Mouse (Mus musculus): Measurements from ENCODE around the gene Acvrl1. TPM values are rescaled to one million over a fixed set of nuclear protein-coding genes. Genes with fewer than 3 reads are reported as not detected.
A peak's percentile ranks its signal among the peaks of the same experiment; 100 is the strongest.

The Acvrl1 gene
- 10.2 and 12.7 TPM in 2 replicates for polyA plus RNA-seq (2015; fragmentation: Nextera tagmentation; extraction: Ambion mirVana)

- Histone ChIP-seq H3K9me3 (ENCODE audit: control insufficient read depth, low read length) (no peaks in the 10 kb centered on the region), H3K4me3 (ENCODE audit: low read length) (peak within 1 kb of the TSS; percentile 36), H3K27me3 (replicated peaks; ENCODE audit: control insufficient read depth, insufficient read depth, low read length) (peaks cover 26% of the 10 kb centered on the region), H3K27ac (ENCODE audit: low read depth, low read length) (no peak within 1 kb of the TSS), H3K36me3 (ENCODE audit: control insufficient read depth, insufficient read depth, low read length) (no peaks in the 10 kb centered on the region), H3K4me2 (ENCODE audit: low read length) (peak within 1 kb of the TSS; percentile 60), H3K9ac (ENCODE audit: low read depth, low read length) (peak within 1 kb of the TSS; percentile 59), H3K4me1 (ENCODE audit: control insufficient read depth, insufficient read depth, low read depth, low read length) (peaks cover 13% of the 10 kb centered on the region)
- WGBS: 4% methylated on average over 45 of the region's 46 CpGs
- ATAC-seq: no peak
These were observed at the start of gene Acvrl1 for GRCm38 (mm10) chr15:101128181-101129089. Acvrl1 (plus strand) TSS chr15:101128522.

- H3K4me1 ChIP-seq (ENCODE audit: control insufficient read depth, insufficient read depth, low read depth, low read length): peaks cover 25% of the 10 kb centered on the region
- H3K36me3 ChIP-seq (ENCODE audit: control insufficient read depth, insufficient read depth, low read length): no peaks in the 10 kb centered on the region
- peak overlapping the region; percentile 71; the same call in 1 of the 2 replicates for H3K27ac ChIP-seq (ENCODE audit: low read depth, low read length)
- peak overlapping the region; percentile 82 for H3K9ac ChIP-seq (ENCODE audit: low read depth, low read length)
- no peaks in the 10 kb centered on the region for H3K9me3 ChIP-seq (ENCODE audit: control insufficient read depth, low read length)
- H3K27me3 ChIP-seq (replicated peaks; ENCODE audit: control insufficient read depth, insufficient read depth, low read length): no peaks in the 10 kb centered on the region
- peak; percentile 66 for ATAC-seq
- H3K4me2 ChIP-seq (ENCODE audit: low read length): peak overlapping the region; percentile 90
- peak overlapping the region; percentile 68 for H3K4me3 ChIP-seq (ENCODE audit: low read length)
- under 1% methylated on average over 23 of the region's 30 CpGs for WGBS
These were observed 49.6 kb upstream of the Acvrl1 start for GRCm38 (mm10) chr15:101078731-101079156.

GRCm38 (mm10) chr15:101080031-101080520 is 48.2 kb upstream of the Acvrl1 start:
- Histone ChIP-seq H3K4me3 (ENCODE audit: low read length) (no peak overlapping the region), H3K9me3 (ENCODE audit: control insufficient read depth, low read length) (no peaks in the 10 kb centered on the region), H3K9ac (ENCODE audit: low read depth, low read length) (no peak overlapping the region), H3K27ac (ENCODE audit: low read depth, low read length) (no peak overlapping the region), H3K27me3 (replicated peaks; ENCODE audit: control insufficient read depth, insufficient read depth, low read length) (no peaks in the 10 kb centered on the region), H3K4me2 (ENCODE audit: low read length) (no peak overlapping the region), H3K4me1 (ENCODE audit: control insufficient read depth, insufficient read depth, low read depth, low read length) (peaks cover 25% of the 10 kb centered on the region), H3K36me3 (ENCODE audit: control insufficient read depth, insufficient read depth, low read length) (no peaks in the 10 kb centered on the region)
- no peak for ATAC-seq
- 74% methylated on average over 9 of the region's 9 CpGs for WGBS

- H3K4me3 ChIP-seq (ENCODE audit: low read length): no peak overlapping the region
- no peaks in the 10 kb centered on the region for H3K9me3 ChIP-seq (ENCODE audit: control insufficient read depth, low read length)
- H3K27ac ChIP-seq (ENCODE audit: low read depth, low read length): no peak overlapping the region
- ATAC-seq: no peak
- H3K27me3 ChIP-seq (replicated peaks; ENCODE audit: control insufficient read depth, insufficient read depth, low read length): no peaks in the 10 kb centered on the region
- WGBS: 69% methylated on average over 7 of the region's 7 CpGs
- no peaks in the 10 kb centered on the region for H3K36me3 ChIP-seq (ENCODE audit: control insufficient read depth, insufficient read depth, low read length)
- H3K4me2 ChIP-seq (ENCODE audit: low read length): no peak overlapping the region
- no peak overlapping the region for H3K9ac ChIP-seq (ENCODE audit: low read depth, low read length)
- H3K4me1 ChIP-seq (ENCODE audit: control insufficient read depth, insufficient read depth, low read depth, low read length): peaks cover 21% of the 10 kb centered on the region
These were observed 47.2 kb upstream of the Acvrl1 start for GRCm38 (mm10) chr15:101081035-101081548.

GRCm38 (mm10) chr15:101082236-101082635 is 46.1 kb upstream of the Acvrl1 start:
- Histone ChIP-seq H3K9me3 (ENCODE audit: control insufficient read depth, low read length) (no peaks in the 10 kb centered on the region), H3K9ac (ENCODE audit: low read depth, low read length) (no peak overlapping the region), H3K4me2 (ENCODE audit: low read length) (no peak overlapping the region), H3K27ac (ENCODE audit: low read depth, low read length) (no peak overlapping the region), H3K36me3 (ENCODE audit: control insufficient read depth, insufficient read depth, low read length) (no peaks in the 10 kb centered on the region), H3K4me1 (ENCODE audit: control insufficient read depth, insufficient read depth, low read depth, low read length) (peaks cover 10% of the 10 kb centered on the region), H3K27me3 (replicated peaks; ENCODE audit: control insufficient read depth, insufficient read depth, low read length) (no peaks in the 10 kb centered on the region), H3K4me3 (ENCODE audit: low read length) (no peak overlapping the region)
- no peak for ATAC-seq
- 68% methylated on average over 4 of the region's 4 CpGs for WGBS

GRCm38 (mm10) chr15:101084499-101084898 is 43.8 kb upstream of the Acvrl1 start:
- H3K4me1 ChIP-seq (ENCODE audit: control insufficient read depth, insufficient read depth, low read depth, low read length): peaks cover 3% of the 10 kb centered on the region; the same call in 1 of the 2 replicates
- WGBS: 86% methylated on average over 10 of the region's 10 CpGs
- no peak overlapping the region for H3K9ac ChIP-seq (ENCODE audit: low read depth, low read length)
- ATAC-seq: no peak
- H3K4me3 ChIP-seq (ENCODE audit: low read length): no peak overlapping the region
- H3K27ac ChIP-seq (ENCODE audit: low read depth, low read length): no peak overlapping the region
- H3K4me2 ChIP-seq (ENCODE audit: low read length): no peak overlapping the region
- no peaks in the 10 kb centered on the region for H3K36me3 ChIP-seq (ENCODE audit: control insufficient read depth, insufficient read depth, low read length)
- H3K9me3 ChIP-seq (ENCODE audit: control insufficient read depth, low read length): no peaks in the 10 kb centered on the region
- H3K27me3 ChIP-seq (replicated peaks; ENCODE audit: control insufficient read depth, insufficient read depth, low read length): no peaks in the 10 kb centered on the region

- H3K36me3 ChIP-seq (ENCODE audit: control insufficient read depth, insufficient read depth, low read length): no peaks in the 10 kb centered on the region
- H3K9me3 ChIP-seq (ENCODE audit: control insufficient read depth, low read length): no peaks in the 10 kb centered on the region
- no peak for ATAC-seq
- H3K4me2 ChIP-seq (ENCODE audit: low read length): no peak overlapping the region
- no peak overlapping the region for H3K4me3 ChIP-seq (ENCODE audit: low read length)
- H3K27ac ChIP-seq (ENCODE audit: low read depth, low read length): no peak overlapping the region
- no peaks in the 10 kb centered on the region for H3K27me3 ChIP-seq (replicated peaks; ENCODE audit: control insufficient read depth, insufficient read depth, low read length)
- 73% methylated on average over 9 of the region's 9 CpGs for WGBS
- no peak overlapping the region for H3K9ac ChIP-seq (ENCODE audit: low read depth, low read length)
- peaks cover 3% of the 10 kb centered on the region; the same call in 1 of the 2 replicates for H3K4me1 ChIP-seq (ENCODE audit: control insufficient read depth, insufficient read depth, low read depth, low read length)
These were observed 41.9 kb upstream of the Acvrl1 start for GRCm38 (mm10) chr15:101086451-101086850.

GRCm38 (mm10) chr15:101086956-101087355 is 41.4 kb upstream of the Acvrl1 start:
- no peaks in the 10 kb centered on the region for H3K36me3 ChIP-seq (ENCODE audit: control insufficient read depth, insufficient read depth, low read length)
- 66% methylated on average over 3 of the region's 3 CpGs for WGBS

GRCm38 (mm10) chr15:101088291-101088690 is 40.0 kb upstream of the Acvrl1 start:
- Histone ChIP-seq H3K9me3 (ENCODE audit: control insufficient read depth, low read length) (no peaks in the 10 kb centered on the region), H3K27ac (ENCODE audit: low read depth, low read length) (no peak overlapping the region), H3K36me3 (ENCODE audit: control insufficient read depth, insufficient read depth, low read length) (no peaks in the 10 kb centered on the region), H3K4me3 (ENCODE audit: low read length) (no peak overlapping the region), H3K4me1 (ENCODE audit: control insufficient read depth, insufficient read depth, low read depth, low read length) (peaks cover 13% of the 10 kb centered on the region), H3K27me3 (replicated peaks; ENCODE audit: control insufficient read depth, insufficient read depth, low read length) (no peaks in the 10 kb centered on the region), H3K4me2 (ENCODE audit: low read length) (no peak overlapping the region), H3K9ac (ENCODE audit: low read depth, low read length) (no peak overlapping the region)
- no peak for ATAC-seq
- WGBS: 37% methylated on average over 4 of the region's 4 CpGs

More at GRCm38 (mm10) chr15:101086956-101087355, 41.4 kb upstream of the Acvrl1 start:
- H3K4me3 ChIP-seq (ENCODE audit: low read length): no peak overlapping the region
- no peak overlapping the region for H3K4me2 ChIP-seq (ENCODE audit: low read length)
- H3K9me3 ChIP-seq (ENCODE audit: control insufficient read depth, low read length): no peaks in the 10 kb centered on the region
- H3K9ac ChIP-seq (ENCODE audit: low read depth, low read length): no peak overlapping the region
- no peak for ATAC-seq
- no peak overlapping the region for H3K27ac ChIP-seq (ENCODE audit: low read depth, low read length)
- H3K27me3 ChIP-seq (replicated peaks; ENCODE audit: control insufficient read depth, insufficient read depth, low read length): no peaks in the 10 kb centered on the region
- H3K4me1 ChIP-seq (ENCODE audit: control insufficient read depth, insufficient read depth, low read depth, low read length): peaks cover 3% of the 10 kb centered on the region; the same call in 1 of the 2 replicates

All from hindbrain, embryonic 16.5 days (tissue).